Mouse (Mus musculus) kidney, adult 2 months (tissue): ENCODE results near the gene Sardh.

Experiments
- CTCF ChIP-seq: fragments of 200-500 bp; conservative IDR thresholded peaks from 2 replicates; pipeline ENCODE4 v1.5.1; 2011; ENCODE audit warnings: low read depth, mild to moderate bottlenecking, control low read depth, low read length, moderate library complexity, mixed read lengths; ENCODE audit not compliant: insufficient read depth, insufficient read length
- POLR2A ChIP-seq: fragments of 200-500 bp; IDR thresholded peaks from one replicate; pipeline ENCODE4 v1.6.1; 2011; ENCODE audit warnings: low read depth, low read length, control low read depth

- TF ChIP-seq CTCF: no peak
- no peak for TF ChIP-seq POLR2A
Measured at GRCm38 (mm10) chr2:27209816-27210215, 38.3 kb downstream of the Sardh start.
